In the genomic region with DNA sequence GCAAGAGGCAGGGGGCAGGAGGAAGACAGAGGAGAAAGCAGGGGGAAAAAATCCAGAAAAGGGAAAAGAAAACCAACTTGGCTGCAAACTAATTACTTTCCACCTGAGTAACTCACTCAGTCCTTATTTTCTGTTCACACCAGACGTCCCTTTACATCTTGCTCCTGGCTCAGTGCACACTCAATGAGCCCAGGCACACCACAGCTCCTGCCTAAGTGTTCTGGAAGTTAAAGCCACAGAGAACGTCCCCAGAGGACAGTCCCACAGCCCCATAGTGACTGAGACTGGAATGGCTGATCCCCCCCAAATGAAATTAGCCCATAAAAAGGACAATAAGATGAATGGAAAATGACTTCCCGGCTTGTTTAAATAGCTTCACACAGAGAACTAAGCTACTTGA, we compare ENCODE assay signal across 19 mouse cellular contexts.
"Had no signal": no experiment of that assay in that cellular context is flagged by ENCODE, and none has a peak within 500 bp of the region (broad histone marks: within the 10 kb centered on the region; RNA-seq: fewer than 3 reads in every experiment).

No protein-coding gene starts in this region.

- H3K27me3 ChIP-seq: liver, embryonic 13.5 days; lung, embryonic 15.5 days; megakaryocyte, embryonic 14.5 days; stomach, embryonic 15.5 days had no signal

- H3K4me2 ChIP-seq: liver, embryonic 13.5 days; lung, embryonic 15.5 days; midbrain, embryonic 11.5 days; stomach, embryonic 15.5 days had no signal

- H3K9me3 ChIP-seq: liver, embryonic 13.5 days; lung, embryonic 15.5 days; stomach, embryonic 15.5 days had no signal

- DNase-seq: liver; liver, embryonic 13.5 days; liver, postnatal 0 days; lung, postnatal 14 days; right cerebral cortex, postnatal 4 days; spleen, adult 18-20 months; thymus, adult 2 months; thymus, postnatal 25 days had no signal

- H3K4me3 ChIP-seq: layer of hippocampus, adult 2 months; liver, embryonic 13.5 days; lung, embryonic 15.5 days; megakaryocyte, embryonic 14.5 days; stomach, embryonic 15.5 days had no signal

- H3K4me1 ChIP-seq: liver, embryonic 13.5 days; lung, embryonic 15.5 days; megakaryocyte, embryonic 14.5 days; stomach, embryonic 15.5 days had no signal

- H3K9ac ChIP-seq: liver, embryonic 13.5 days; liver, postnatal 0 days; lung, embryonic 15.5 days; stomach, embryonic 15.5 days had no signal

- H3K27ac ChIP-seq: kidney, postnatal 0 days; layer of hippocampus, adult 2 months; liver, embryonic 13.5 days; lung, embryonic 15.5 days; macrophage; stomach, embryonic 15.5 days had no signal

- ATAC-seq: hindbrain, embryonic 16.5 days; inflammation-experienced regulatory T-cells, adult 6 months; intestine, postnatal 0 days; liver, postnatal 0 days; midbrain, embryonic 16.5 days had no signal

- H3K36me3 ChIP-seq: liver, embryonic 13.5 days; lung, embryonic 15.5 days; stomach, embryonic 15.5 days had no signal
